Mouse (Mus musculus): Measurements from ENCODE around the gene Olfml1. TPM values are rescaled to one million over a fixed set of nuclear protein-coding genes. Genes with fewer than 3 reads are reported as not detected.

The Olfml1 gene
- polyA plus RNA-seq, 1 experiment from 2014 or later = 21.5 TPM

GRCm38 (mm10) chr7:107567674-107568073 is 428 bp downstream of the Olfml1 start:
- Histone ChIP-seq H3K9me3 (replicated peaks; ENCODE audit: control insufficient read depth, low read length) (no peaks in the 10 kb centered on the region), H3K27me3 (ENCODE audit: control insufficient read depth, insufficient read depth, low read length) (no peaks in the 10 kb centered on the region), H3K27ac (replicated peaks; ENCODE audit: low read depth, low read length) (peak overlapping the region; percentile 79), H3K4me1 (ENCODE audit: control insufficient read depth, insufficient read depth, low read length) (no peaks in the 10 kb centered on the region), H3K4me3 (ENCODE audit: low read depth, low read length) (peak overlapping the region; percentile 38), H3K4me2 (ENCODE audit: low read depth, low read length) (peak overlapping the region; percentile 58), H3K36me3 (replicated peaks; ENCODE audit: control insufficient read depth, insufficient read depth, low read depth, low read length) (peaks cover 5% of the 10 kb centered on the region), H3K9ac (replicated peaks; ENCODE audit: low read length) (peak overlapping the region; percentile 57)
- no peak; the same call in 1 of the 2 replicates for ATAC-seq (replicated peaks; ENCODE audit: insufficient number of reproducible peaks, low FRiP score, low TSS enrichment, low read depth)
- DNase-seq (ENCODE audit: low spot score) = no peak
- whole genome bisulfite sequencing = 42% methylated on average over 5 of the region's 5 CpGs

- Histone ChIP-seq H3K9me3 (replicated peaks; ENCODE audit: control insufficient read depth, low read length) (no peaks in the 10 kb centered on the region), H3K9ac (replicated peaks; ENCODE audit: low read length) (no peak overlapping the region), H3K4me2 (ENCODE audit: low read depth, low read length) (peak overlapping the region; percentile 27; the same call in 1 of the 2 replicates), H3K4me3 (ENCODE audit: low read depth, low read length) (0 out of 2 replicates have a peak overlapping the region, but pooled peaks have one; percentile 17), H3K27me3 (ENCODE audit: control insufficient read depth, insufficient read depth, low read length) (no peaks in the 10 kb centered on the region), H3K4me1 (ENCODE audit: control insufficient read depth, insufficient read depth, low read length) (no peaks in the 10 kb centered on the region), H3K27ac (replicated peaks; ENCODE audit: low read depth, low read length) (no peak overlapping the region), H3K36me3 (replicated peaks; ENCODE audit: control insufficient read depth, insufficient read depth, low read depth, low read length) (peaks cover 5% of the 10 kb centered on the region)
- DNase-seq (ENCODE audit: low spot score) (no peak), ATAC-seq (replicated peaks; ENCODE audit: insufficient number of reproducible peaks, low FRiP score, low TSS enrichment, low read depth) (no peak)
- 64% methylated on average over 4 of the region's 4 CpGs for WGBS
Measured at GRCm38 (mm10) chr7:107568971-107569370, 1.7 kb downstream of the Olfml1 start.

GRCm38 (mm10) chr7:107573856-107574255 is 6.6 kb downstream of the Olfml1 start:
- Histone ChIP-seq H3K27ac (replicated peaks; ENCODE audit: low read depth, low read length) (no peak overlapping the region), H3K36me3 (replicated peaks; ENCODE audit: control insufficient read depth, insufficient read depth, low read depth, low read length) (peaks cover 5% of the 10 kb centered on the region), H3K27me3 (ENCODE audit: control insufficient read depth, insufficient read depth, low read length) (no peaks in the 10 kb centered on the region), H3K9ac (replicated peaks; ENCODE audit: low read length) (no peak overlapping the region), H3K9me3 (replicated peaks; ENCODE audit: control insufficient read depth, low read length) (no peaks in the 10 kb centered on the region), H3K4me1 (ENCODE audit: control insufficient read depth, insufficient read depth, low read length) (no peaks in the 10 kb centered on the region), H3K4me2 (ENCODE audit: low read depth, low read length) (no peak overlapping the region), H3K4me3 (ENCODE audit: low read depth, low read length) (no peak overlapping the region)
- ATAC-seq (replicated peaks; ENCODE audit: insufficient number of reproducible peaks, low FRiP score, low TSS enrichment, low read depth) (no peak), DNase-seq (ENCODE audit: low spot score) (no peak)
- WGBS = 66% methylated on average over 2 of the region's 2 CpGs

GRCm38 (mm10) chr7:107574276-107574675 is 7.0 kb downstream of the Olfml1 start:
- WGBS = 70% methylated on average over 3 of the region's 3 CpGs
- Histone ChIP-seq H3K9ac (replicated peaks; ENCODE audit: low read length) (no peak overlapping the region), H3K36me3 (replicated peaks; ENCODE audit: control insufficient read depth, insufficient read depth, low read depth, low read length) (peaks cover 5% of the 10 kb centered on the region), H3K27me3 (ENCODE audit: control insufficient read depth, insufficient read depth, low read length) (no peaks in the 10 kb centered on the region), H3K9me3 (replicated peaks; ENCODE audit: control insufficient read depth, low read length) (no peaks in the 10 kb centered on the region), H3K4me2 (ENCODE audit: low read depth, low read length) (no peak overlapping the region), H3K4me1 (ENCODE audit: control insufficient read depth, insufficient read depth, low read length) (no peaks in the 10 kb centered on the region), H3K27ac (replicated peaks; ENCODE audit: low read depth, low read length) (no peak overlapping the region), H3K4me3 (ENCODE audit: low read depth, low read length) (no peak overlapping the region)
- ATAC-seq (replicated peaks; ENCODE audit: insufficient number of reproducible peaks, low FRiP score, low TSS enrichment, low read depth) = no peak
- no peak for DNase-seq (ENCODE audit: low spot score)

GRCm38 (mm10) chr7:107592641-107593040 is 25.4 kb downstream of the Olfml1 start:
- no peak for DNase-seq (ENCODE audit: low spot score)
- no peak overlapping the region for H3K4me2 ChIP-seq (ENCODE audit: low read depth, low read length)
- no peaks in the 10 kb centered on the region for H3K9me3 ChIP-seq (replicated peaks; ENCODE audit: control insufficient read depth, low read length)
- no peak overlapping the region for H3K27ac ChIP-seq (replicated peaks; ENCODE audit: low read depth, low read length)
- H3K36me3 ChIP-seq (replicated peaks; ENCODE audit: control insufficient read depth, insufficient read depth, low read depth, low read length) = no peaks in the 10 kb centered on the region
- H3K9ac ChIP-seq (replicated peaks; ENCODE audit: low read length) = no peak overlapping the region
- H3K4me3 ChIP-seq (ENCODE audit: low read depth, low read length) = no peak overlapping the region
- ATAC-seq (replicated peaks; ENCODE audit: insufficient number of reproducible peaks, low FRiP score, low TSS enrichment, low read depth) = no peak
- 61% methylated on average over 2 of the region's 2 CpGs for WGBS
- H3K4me1 ChIP-seq (ENCODE audit: control insufficient read depth, insufficient read depth, low read length) = no peaks in the 10 kb centered on the region
- no peaks in the 10 kb centered on the region for H3K27me3 ChIP-seq (ENCODE audit: control insufficient read depth, insufficient read depth, low read length)

- no peaks in the 10 kb centered on the region for H3K4me1 ChIP-seq (ENCODE audit: control insufficient read depth, insufficient read depth, low read length)
- no peaks in the 10 kb centered on the region for H3K36me3 ChIP-seq (replicated peaks; ENCODE audit: control insufficient read depth, insufficient read depth, low read depth, low read length)
- no peaks in the 10 kb centered on the region for H3K9me3 ChIP-seq (replicated peaks; ENCODE audit: control insufficient read depth, low read length)
- H3K27me3 ChIP-seq (ENCODE audit: control insufficient read depth, insufficient read depth, low read length) = no peaks in the 10 kb centered on the region
- 26% methylated on average over 7 of the region's 7 CpGs for WGBS
- DNase-seq (ENCODE audit: low spot score) (no peak), ATAC-seq (replicated peaks; ENCODE audit: insufficient number of reproducible peaks, low FRiP score, low TSS enrichment, low read depth) (no peak)
- no peak overlapping the region for H3K9ac ChIP-seq (replicated peaks; ENCODE audit: low read length)
- H3K4me3 ChIP-seq (ENCODE audit: low read depth, low read length) = no peak overlapping the region
- no peak overlapping the region for H3K27ac ChIP-seq (replicated peaks; ENCODE audit: low read depth, low read length)
- peak overlapping the region; percentile 77; the same call in 1 of the 2 replicates for H3K4me2 ChIP-seq (ENCODE audit: low read depth, low read length)
Measured at GRCm38 (mm10) chr7:107593904-107594303, 26.7 kb downstream of the Olfml1 start.

GRCm38 (mm10) chr7:107594325-107594856 is 27.1 kb downstream of the Olfml1 start:
- Histone ChIP-seq H3K4me2 (ENCODE audit: low read depth, low read length) (peak overlapping the region; percentile 77), H3K36me3 (replicated peaks; ENCODE audit: control insufficient read depth, insufficient read depth, low read depth, low read length) (no peaks in the 10 kb centered on the region), H3K9me3 (replicated peaks; ENCODE audit: control insufficient read depth, low read length) (no peaks in the 10 kb centered on the region), H3K27me3 (ENCODE audit: control insufficient read depth, insufficient read depth, low read length) (no peaks in the 10 kb centered on the region), H3K4me1 (ENCODE audit: control insufficient read depth, insufficient read depth, low read length) (no peaks in the 10 kb centered on the region), H3K27ac (replicated peaks; ENCODE audit: low read depth, low read length) (no peak overlapping the region), H3K9ac (replicated peaks; ENCODE audit: low read length) (peak overlapping the region; percentile 50), H3K4me3 (ENCODE audit: low read depth, low read length) (peak overlapping the region; percentile 42)
- DNase-seq (ENCODE audit: low spot score) (peak; percentile 69), ATAC-seq (replicated peaks; ENCODE audit: insufficient number of reproducible peaks, low FRiP score, low TSS enrichment, low read depth) (peak; percentile 77)
- WGBS = under 1% methylated on average over 16 of the region's 16 CpGs

- H3K4me1 ChIP-seq (ENCODE audit: control insufficient read depth, insufficient read depth, low read length) = no peaks in the 10 kb centered on the region
- 2% methylated on average over 22 of the region's 24 CpGs for WGBS
- peak within 1 kb of the TSS; percentile 42 for H3K4me3 ChIP-seq (ENCODE audit: low read depth, low read length)
Measured at GRCm38 (mm10) chr7:107594857-107595402, 27.7 kb downstream of the Olfml1 start, which contains the start of gene Ppfibp2. Gene Ppfibp2, plus strand, starts transcription at chr7:107595207.

More at GRCm38 (mm10) chr7:107594857-107595402, 27.7 kb downstream of the Olfml1 start, which contains the start of gene Ppfibp2:
- Histone ChIP-seq H3K4me2 (ENCODE audit: low read depth, low read length) (peak within 1 kb of the TSS; percentile 77), H3K9ac (replicated peaks; ENCODE audit: low read length) (peak within 1 kb of the TSS; percentile 50), H3K27ac (replicated peaks; ENCODE audit: low read depth, low read length) (no peak within 1 kb of the TSS), H3K27me3 (ENCODE audit: control insufficient read depth, insufficient read depth, low read length) (no peaks in the 10 kb centered on the region), H3K9me3 (replicated peaks; ENCODE audit: control insufficient read depth, low read length) (no peaks in the 10 kb centered on the region), H3K36me3 (replicated peaks; ENCODE audit: control insufficient read depth, insufficient read depth, low read depth, low read length) (no peaks in the 10 kb centered on the region)
- ATAC-seq (replicated peaks; ENCODE audit: insufficient number of reproducible peaks, low FRiP score, low TSS enrichment, low read depth) (peak; percentile 92), DNase-seq (ENCODE audit: low spot score) (peak; percentile 87)
